Mouse (Mus musculus): ENCODE measurements around the gene Sh3bgrl. TPM values are rescaled to one million over a fixed set of nuclear protein-coding genes. Genes with fewer than 3 reads are reported as not detected.

Sh3bgrl gene
- polyA plus RNA-seq, 1 experiment from 2014 or later = 50.9 TPM

Other genes with a start within 250 kb of the Sh3bgrl start
- 21.0 and 25.6 TPM in 2 replicates for gene Hmgn5, start 82.0 kb upstream of the Sh3bgrl start, polyA plus RNA-seq (2015; fragmentation: Nextera tagmentation; extraction: Ambion mirVana)
- 0.24 and 0.29 TPM in 2 replicates for gene Gm6377, start 101.4 kb downstream of the Sh3bgrl start, polyA plus RNA-seq (2015; fragmentation: Nextera tagmentation; extraction: Ambion mirVana)